Mouse (Mus musculus): ENCODE data around the gene Apoh.

Apoh gene

DNA sequence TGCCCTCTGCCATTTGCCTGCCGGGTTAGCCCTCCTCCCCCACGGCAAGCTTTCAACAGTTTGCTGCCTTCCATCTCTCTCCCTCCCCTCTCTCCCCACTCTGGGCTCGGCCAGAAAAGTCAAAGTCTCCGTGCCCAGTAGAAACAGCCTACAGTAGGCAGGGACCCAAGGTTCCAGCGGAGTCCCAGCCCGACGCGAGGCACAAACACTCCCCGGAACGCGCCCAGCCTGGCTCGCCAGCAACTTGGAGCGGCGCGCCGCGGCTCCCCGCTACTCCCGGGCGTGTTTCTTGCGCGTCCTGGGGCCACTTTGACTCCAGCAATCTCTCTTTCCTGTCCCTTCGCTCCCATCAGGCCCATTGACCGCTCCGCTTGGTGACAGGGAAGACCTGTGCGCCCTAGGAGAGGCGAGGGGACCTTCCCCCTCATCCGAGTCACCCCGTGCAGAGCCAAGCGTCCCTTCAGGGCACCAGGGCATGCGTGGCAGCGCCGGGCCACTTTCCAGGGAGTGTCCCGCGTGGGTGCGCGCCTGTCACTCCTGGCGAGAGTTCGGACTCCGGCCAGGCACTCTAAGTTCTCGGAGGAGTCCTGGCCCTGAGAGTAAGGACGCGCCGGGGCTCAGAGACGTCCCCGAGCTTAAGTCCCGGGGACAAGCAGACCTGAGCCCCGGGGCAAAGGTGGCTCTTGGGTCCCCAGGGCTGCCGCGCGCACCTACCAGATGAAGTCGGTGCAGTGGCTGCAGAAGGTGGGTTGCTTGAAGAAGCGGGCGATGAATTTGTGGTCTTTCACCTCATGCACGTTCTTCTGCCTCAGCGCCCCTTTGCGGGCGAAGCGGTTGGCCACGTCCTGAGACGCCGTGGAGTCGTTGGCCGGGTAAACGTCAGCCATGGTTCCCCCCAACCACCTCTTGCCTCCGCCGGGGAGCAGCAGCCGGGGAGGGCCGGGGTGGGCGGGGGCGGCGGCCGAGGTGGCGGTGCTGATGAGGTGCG, at the start of gene Apoh:
Gene Apoh (plus strand): TSS at position 574 of the 988 bp plus-strand sequence.
- DNase-seq (ENCODE audit: low read depth in 1 of 2, low spot score in 2 of 2): no peak

GRCm38 (mm10) chr11:108293843-108294242, 49.3 kb upstream of the Apoh start:
- DNase-seq (ENCODE audit: low read depth in 1 of 2, low spot score in 2 of 2): no peak

- no peak for DNase-seq (ENCODE audit: low read depth in 1 of 2, low spot score in 2 of 2)
These were observed 48.8 kb upstream of the Apoh start for GRCm38 (mm10) chr11:108294305-108294813.

- DNase-seq (ENCODE audit: low read depth in 1 of 2, low spot score in 2 of 2): no peak
These were observed 47.8 kb upstream of the Apoh start for GRCm38 (mm10) chr11:108295373-108295772.

DNA sequence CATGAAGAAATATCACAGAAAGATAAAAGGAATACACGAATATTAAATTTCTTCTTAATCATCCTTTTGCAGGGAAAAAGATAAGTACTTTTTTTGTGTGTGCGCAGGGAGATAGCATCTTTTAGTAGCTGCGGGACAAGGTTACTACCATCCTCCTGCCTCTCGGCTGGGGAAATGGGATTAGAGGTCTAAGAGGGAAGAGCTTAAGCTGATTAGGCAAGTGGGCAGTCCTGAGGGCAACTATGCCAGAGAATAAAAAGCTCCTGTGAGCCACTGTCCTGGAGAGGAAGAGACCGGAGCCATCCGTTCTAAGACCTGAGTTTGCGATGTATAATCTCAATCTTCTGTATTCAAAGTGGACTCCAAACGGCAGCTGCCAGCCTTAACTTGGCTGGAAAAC, 45.2 kb upstream of the Apoh start:
- DNase-seq (ENCODE audit: low read depth in 1 of 2, low spot score in 2 of 2): no peak

DNA sequence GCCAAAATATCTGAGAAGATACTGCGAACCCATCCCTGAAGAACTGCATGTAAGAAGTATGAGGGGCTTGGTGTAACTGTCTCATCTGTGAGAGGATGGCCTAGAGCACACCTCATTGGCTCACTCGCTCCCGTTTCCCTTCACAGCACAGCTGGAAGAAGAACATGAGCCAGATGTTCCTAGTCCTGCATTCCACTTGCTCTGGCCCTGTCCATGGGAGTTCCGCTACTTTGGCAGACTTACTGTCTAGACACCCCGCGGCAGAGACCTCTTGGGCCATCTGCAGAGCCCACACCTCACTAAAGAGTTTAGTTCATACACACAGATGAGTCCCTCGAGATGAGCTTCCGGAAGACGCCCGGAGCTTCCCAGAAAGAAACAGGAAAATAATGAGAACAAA, 43.2 kb upstream of the Apoh start:
- DNase-seq (ENCODE audit: low read depth in 1 of 2, low spot score in 2 of 2): no peak

DNA sequence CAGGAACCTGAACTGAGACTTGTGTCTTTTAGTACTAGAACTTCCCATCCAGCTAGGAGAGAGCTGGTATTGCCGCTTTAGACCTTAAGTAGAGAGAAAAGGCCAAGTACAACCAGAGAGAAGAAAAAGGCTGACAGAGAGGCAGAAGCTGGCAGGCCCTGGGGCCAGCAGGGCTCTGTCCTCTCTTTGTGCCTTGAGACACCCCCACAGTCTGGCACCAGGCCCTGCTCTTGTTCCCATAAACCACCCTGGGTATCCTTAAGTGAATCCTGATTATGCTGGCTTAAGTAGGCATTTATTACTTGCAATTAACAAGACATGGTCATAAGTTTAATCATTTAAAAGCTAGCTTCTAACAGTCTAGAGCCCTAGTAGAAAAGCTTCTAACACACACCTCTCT, 42.7 kb upstream of the Apoh start:
- no peak for DNase-seq (ENCODE audit: low read depth in 1 of 2, low spot score in 2 of 2)

DNA sequence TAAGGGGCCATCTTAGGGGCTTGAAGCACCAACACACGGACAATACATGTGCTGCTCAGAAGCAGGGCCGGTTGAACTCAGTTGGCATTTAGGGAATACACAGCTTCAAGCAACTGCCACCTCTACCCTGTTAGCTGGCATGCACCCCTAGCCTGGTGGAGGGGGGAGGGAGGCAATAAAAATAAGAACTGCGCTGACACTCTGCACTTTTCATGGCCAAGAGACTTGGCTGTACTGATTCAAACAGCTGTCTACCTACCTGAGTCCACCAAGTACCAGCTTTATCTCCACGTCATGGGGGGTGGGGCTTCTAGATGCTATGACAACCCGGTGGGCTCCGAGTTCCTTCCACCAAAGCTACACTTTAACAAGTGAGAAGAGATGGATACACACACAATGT, 42.1 kb upstream of the Apoh start:
- no peak for DNase-seq (ENCODE audit: low read depth in 1 of 2, low spot score in 2 of 2)

DNA sequence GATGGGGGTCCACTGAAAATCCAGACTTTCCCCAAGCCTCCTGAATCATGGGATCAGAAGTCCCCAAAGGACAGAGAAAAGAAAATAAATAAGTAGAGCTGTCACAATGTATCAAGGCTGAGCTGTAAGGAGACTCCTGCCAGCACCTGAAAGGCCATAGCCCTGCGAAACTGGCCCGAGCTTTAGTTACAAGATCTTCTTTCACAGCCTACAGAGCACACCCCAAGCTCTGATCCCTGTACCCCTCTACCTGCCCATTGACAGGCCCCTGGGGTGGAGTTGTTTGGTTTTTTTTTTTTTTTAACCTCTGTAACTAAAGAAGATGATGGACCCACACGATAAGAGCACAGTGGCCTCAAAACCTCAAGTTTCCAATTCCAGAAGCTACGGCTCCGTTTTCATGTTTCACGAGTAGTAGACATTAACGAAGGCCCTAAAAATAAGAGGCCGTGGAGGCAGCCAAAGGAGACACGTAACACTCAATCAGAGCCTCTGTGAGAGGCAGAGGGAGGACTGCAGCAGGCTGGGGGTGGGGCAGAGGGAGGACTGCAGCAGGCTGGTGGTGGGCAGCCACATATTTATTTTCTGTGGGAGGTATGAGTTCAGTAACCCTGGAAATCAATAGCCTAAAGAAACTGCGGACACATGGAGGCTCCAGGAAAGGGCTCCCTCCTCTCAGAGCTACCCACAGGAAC, 41.2 kb upstream of the Apoh start:
- no peak for DNase-seq (ENCODE audit: low read depth in 1 of 2, low spot score in 2 of 2)

DNA sequence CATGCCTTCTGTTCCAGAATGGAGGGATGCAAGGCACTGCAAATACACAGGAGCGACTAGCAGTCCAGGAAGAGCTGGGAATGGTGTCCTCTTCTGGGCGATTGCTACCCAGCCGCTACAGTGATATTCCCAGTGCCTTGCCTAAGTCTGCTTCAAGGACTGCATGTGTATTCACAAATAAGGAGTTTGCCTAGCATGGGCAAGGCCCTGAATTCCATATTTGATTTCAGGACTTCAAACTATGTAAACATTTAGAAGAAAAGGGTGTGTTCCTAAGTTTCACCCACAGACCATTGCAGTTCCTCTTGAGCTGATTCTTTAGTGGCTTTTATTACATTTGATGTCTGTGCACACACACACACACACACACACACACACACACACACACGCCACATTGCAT, 39.4 kb upstream of the Apoh start:
- DNase-seq (ENCODE audit: low read depth in 1 of 2, low spot score in 2 of 2): no peak

DNA sequence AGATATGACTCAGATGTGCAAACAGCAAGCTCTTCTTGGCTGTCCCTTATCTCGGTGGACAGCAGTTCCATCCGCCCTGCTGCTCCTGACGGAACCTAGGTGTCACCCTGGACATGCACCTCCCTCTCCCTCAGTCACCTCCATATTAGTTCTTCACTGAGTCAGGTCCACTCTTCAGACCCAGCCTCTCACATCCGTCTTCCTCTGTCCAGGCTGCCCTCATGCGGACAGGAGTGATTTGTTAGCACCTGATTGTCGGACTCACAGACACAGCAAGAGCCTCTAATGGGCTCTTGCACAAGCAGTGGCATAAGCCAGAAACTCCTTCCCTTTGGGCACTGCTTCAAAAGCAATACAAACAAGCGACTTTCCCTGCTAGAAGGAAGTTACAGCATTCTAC, 35.9 kb upstream of the Apoh start:
- DNase-seq (ENCODE audit: low read depth in 1 of 2, low spot score in 2 of 2): no peak

DNA sequence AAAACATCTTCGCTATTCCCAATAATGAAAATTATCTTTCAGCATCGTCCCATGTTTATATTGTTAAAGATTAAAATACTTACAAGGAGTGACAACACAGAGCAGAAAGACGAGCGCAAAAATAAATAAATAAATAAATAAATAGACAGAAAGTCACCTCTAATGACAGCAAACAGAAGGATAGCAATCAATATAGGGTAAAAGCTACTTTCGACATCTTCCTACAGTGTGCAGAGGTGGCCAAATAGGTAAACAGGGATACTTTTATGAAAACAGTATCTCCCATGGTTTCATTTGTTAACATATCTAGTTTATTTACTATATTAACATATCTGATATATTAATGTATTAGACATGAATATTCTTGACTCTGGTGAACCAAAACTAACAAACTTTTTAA, 34.9 kb upstream of the Apoh start:
- DNase-seq (ENCODE audit: low read depth in 1 of 2, low spot score in 2 of 2): no peak

GRCm38 (mm10) chr11:108309791-108310190, 33.4 kb upstream of the Apoh start:
- no peak for DNase-seq (ENCODE audit: low read depth in 1 of 2, low spot score in 2 of 2)

DNA sequence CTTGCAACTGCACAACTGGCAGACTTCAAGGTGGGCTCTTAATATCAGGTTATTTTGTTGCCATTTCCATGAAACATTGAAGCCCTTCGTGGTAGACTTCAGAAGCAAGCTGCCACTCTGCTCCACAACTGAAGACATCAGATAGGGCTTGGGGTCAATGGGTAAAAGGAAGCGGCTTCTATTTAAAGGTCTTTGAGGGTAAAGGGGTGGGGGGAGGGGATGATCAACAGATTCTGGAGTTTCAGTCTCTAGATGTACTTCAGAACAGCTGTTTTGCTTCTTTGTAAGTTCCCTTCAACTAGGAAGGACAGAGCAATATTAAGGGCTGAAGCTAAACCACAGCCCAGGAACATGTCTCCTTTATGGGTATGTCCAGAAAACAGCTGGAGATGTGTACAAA, 31.2 kb upstream of the Apoh start:
- no peak for DNase-seq (ENCODE audit: low read depth in 1 of 2, low spot score in 2 of 2)

GRCm38 (mm10) chr11:108312516-108312915, 30.6 kb upstream of the Apoh start:
- no peak for DNase-seq (ENCODE audit: low read depth in 1 of 2, low spot score in 2 of 2)

- DNase-seq (ENCODE audit: low read depth in 1 of 2, low spot score in 2 of 2): no peak
These were observed 27.4 kb upstream of the Apoh start for GRCm38 (mm10) chr11:108315736-108316135.

- DNase-seq (ENCODE audit: low read depth in 1 of 2, low spot score in 2 of 2): no peak
These were observed 25.3 kb upstream of the Apoh start for GRCm38 (mm10) chr11:108317878-108318277.

DNA sequence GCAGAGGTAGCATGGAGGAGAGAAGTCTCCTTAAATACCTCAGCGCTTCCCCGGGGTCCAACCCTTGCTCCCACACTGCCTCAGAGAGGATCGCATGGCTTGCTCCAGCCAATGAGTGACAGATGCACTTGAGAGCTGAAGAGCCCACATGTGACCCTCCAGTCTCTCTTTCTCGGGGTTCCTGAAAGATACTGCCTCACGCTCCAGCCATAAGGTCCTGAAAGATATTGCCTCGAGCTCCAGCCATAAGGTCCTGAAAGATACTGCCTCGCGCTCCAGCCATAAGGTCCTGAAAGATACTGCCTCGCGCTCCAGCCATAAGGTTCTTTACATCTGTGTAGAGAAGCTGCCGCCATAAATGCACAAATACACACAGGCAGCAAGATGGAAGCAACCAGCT, 24.0 kb upstream of the Apoh start:
- DNase-seq (ENCODE audit: low read depth in 1 of 2, low spot score in 2 of 2): no peak

DNA sequence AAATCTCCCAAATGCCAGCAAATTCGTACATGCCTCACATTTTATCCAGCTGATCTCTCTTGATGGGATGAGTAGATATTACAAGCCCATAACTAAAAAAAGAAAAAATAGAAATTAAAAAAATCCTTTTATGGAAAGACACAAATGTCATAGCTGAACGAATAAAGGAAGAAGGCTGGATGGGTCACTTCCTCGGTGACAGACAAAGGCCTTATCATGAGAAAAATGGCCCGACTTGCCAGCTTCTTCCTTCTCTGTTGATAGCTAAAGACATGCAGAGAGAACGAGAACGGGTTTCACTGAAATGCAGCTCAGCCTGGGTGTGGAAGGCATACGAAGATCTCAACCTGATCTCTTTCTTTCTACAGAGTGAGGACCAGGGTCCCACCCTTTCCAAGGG, 22.6 kb upstream of the Apoh start:
- no peak for DNase-seq (ENCODE audit: low read depth in 1 of 2, low spot score in 2 of 2)

GRCm38 (mm10) chr11:108322156-108322555, 21.0 kb upstream of the Apoh start:
- DNase-seq (ENCODE audit: low read depth in 1 of 2, low spot score in 2 of 2): no peak

DNA sequence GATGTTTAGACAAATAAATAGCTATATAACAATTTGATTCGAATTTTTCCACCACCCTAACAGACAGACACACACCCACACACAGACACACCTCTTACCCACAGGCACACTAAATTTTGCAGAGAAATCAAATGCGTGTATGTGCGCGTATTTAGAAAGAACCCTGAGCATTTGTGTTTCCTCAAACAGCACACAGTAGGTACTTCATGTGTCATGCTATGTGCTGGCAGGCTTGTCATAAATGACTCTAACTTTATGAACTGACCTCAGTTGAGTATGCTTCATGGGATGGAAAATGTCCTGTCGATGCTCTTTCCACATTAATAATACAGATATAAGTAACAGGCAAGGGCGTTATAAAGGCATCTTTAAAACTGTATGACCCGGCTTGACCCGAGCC, 17.2 kb upstream of the Apoh start:
- no peak for DNase-seq (ENCODE audit: low read depth in 1 of 2, low spot score in 2 of 2)

DNA sequence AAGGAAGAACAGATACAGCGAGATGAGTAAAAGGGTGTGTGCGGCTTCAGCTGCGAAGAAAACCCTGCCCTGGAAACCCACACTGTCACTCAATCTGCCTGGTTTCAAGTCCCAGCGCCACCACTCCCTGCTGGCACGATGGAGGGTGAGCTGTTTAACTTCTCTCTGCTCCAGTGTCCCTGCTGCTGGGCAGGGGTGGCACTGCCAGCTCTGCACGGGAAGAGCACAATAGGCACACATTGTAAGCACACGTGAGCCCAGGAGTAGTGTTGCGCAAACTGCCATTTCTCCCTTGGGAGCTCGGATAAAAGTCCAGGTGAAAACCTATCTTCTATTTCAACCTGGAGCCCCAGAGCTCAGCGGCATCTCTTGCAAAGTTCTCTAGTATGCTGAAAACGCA, 12.3 kb upstream of the Apoh start:
- no peak for DNase-seq (ENCODE audit: low read depth in 1 of 2, low spot score in 2 of 2)

Measured in monocyte, adult 2 months (primary cell).